31 mouse cellular contexts compared by ENCODE assay signal in the genomic region with DNA sequence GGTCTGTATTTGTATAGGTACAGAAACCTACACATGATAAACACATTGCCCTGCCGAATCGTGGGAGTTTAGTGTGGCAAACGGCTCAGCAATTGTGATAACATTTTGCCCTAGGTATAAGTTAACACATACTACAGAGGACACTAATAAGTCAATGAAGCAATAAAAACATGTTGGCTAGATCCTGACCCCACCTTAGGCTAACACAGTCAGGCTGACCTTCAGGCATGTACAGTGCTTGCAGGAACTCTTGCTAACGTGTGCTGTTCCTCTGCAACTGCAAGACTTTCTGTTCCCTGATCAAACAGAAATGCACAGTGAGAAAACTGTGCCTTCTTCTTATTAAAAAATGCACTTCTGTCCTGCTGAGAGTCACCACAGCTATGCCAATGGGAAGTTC. TPM values are rescaled to one million over a fixed set of nuclear protein-coding genes. Genes with fewer than 3 reads are reported as not detected.
"Had no signal": no experiment of that assay in that cellular context is flagged by ENCODE, and none has a peak within 500 bp of the region (broad histone marks: within the 10 kb centered on the region; RNA-seq: fewer than 3 reads in every experiment).

No protein-coding gene starts in this region.

- H3K4me2 ChIP-seq: kidney, embryonic 15.5 days; limb, embryonic 13.5 days; liver, embryonic 12.5 days; liver, embryonic 15.5 days; lung, embryonic 15.5 days; midbrain, embryonic 13.5 days; neural tube, embryonic 13.5 days had no signal

- H3K4me3 ChIP-seq: kidney, embryonic 15.5 days; limb, embryonic 10.5 days; limb, embryonic 13.5 days; liver, embryonic 12.5 days; liver, embryonic 15.5 days; lung, embryonic 15.5 days; megakaryocyte, embryonic 14.5 days; midbrain, embryonic 10.5 days; midbrain, embryonic 13.5 days; myocyte; neural tube, embryonic 13.5 days had no signal

- H3K9ac ChIP-seq: kidney, embryonic 15.5 days; limb, embryonic 13.5 days; liver, embryonic 12.5 days; liver, embryonic 15.5 days; lung, embryonic 15.5 days; midbrain, embryonic 13.5 days; neural tube, embryonic 13.5 days had no signal

- H3K27me3 ChIP-seq: kidney, embryonic 15.5 days; limb, embryonic 13.5 days; liver, embryonic 12.5 days; liver, embryonic 15.5 days; lung, embryonic 15.5 days; midbrain, embryonic 13.5 days; neural tube, embryonic 13.5 days had no signal

- ATAC-seq: liver, embryonic 12.5 days; midbrain, embryonic 13.5 days; midbrain, embryonic 16.5 days had no signal

- H3K4me1 ChIP-seq: kidney, embryonic 15.5 days; limb, embryonic 10.5 days; limb, embryonic 13.5 days; liver, embryonic 12.5 days; liver, embryonic 15.5 days; lung, embryonic 15.5 days; megakaryocyte, embryonic 14.5 days; midbrain, embryonic 10.5 days; midbrain, embryonic 13.5 days; neural tube, embryonic 13.5 days had no signal

- DNase-seq: kidney, adult 8-10 months; kidney, postnatal 10 days; kidney, postnatal 36 days; liver; lung, adult 18-20 months; lung, postnatal 10 days; lung, postnatal 36 days; retina, postnatal 1 day; right cerebral cortex, postnatal 25 days; thymus, adult 2 months; thymus, postnatal 14 days had no signal

- H3K27ac ChIP-seq: kidney, embryonic 15.5 days; limb, embryonic 10.5 days; limb, embryonic 13.5 days; liver, embryonic 12.5 days; liver, embryonic 15.5 days; lung, embryonic 15.5 days; midbrain, embryonic 10.5 days; midbrain, embryonic 13.5 days; neural tube, embryonic 13.5 days had no signal

- H3K9me3 ChIP-seq: kidney, embryonic 15.5 days; limb, embryonic 10.5 days; limb, embryonic 13.5 days; liver, embryonic 12.5 days; liver, embryonic 15.5 days; lung, embryonic 15.5 days; megakaryocyte, embryonic 14.5 days; midbrain, embryonic 10.5 days; midbrain, embryonic 13.5 days; neural tube, embryonic 13.5 days had no signal

- H3K36me3 ChIP-seq: kidney, embryonic 15.5 days; limb, embryonic 10.5 days; limb, embryonic 13.5 days; liver, embryonic 12.5 days; liver, embryonic 15.5 days; lung, embryonic 15.5 days; midbrain, embryonic 10.5 days; midbrain, embryonic 13.5 days; neural tube, embryonic 13.5 days had no signal

RNA-seq across cellular contexts. Expression of a gene that starts 9.6 kb away (rescaled TPM):
- total RNA-seq: layer of hippocampus, adult 18-20 months; layer of hippocampus, postnatal 14 days; left cerebral cortex, adult 8-10 months; left cerebral cortex, postnatal 14 days; monocyte, adult 5-6 weeks; neutrophil, adult 5-6 weeks had no signal
- polyA plus RNA-seq: kidney, embryonic 15.5 days; limb, embryonic 10.5 days; limb, embryonic 13.5 days; liver, embryonic 12.5 days; liver, embryonic 15.5 days; lung, embryonic 15.5 days; midbrain, embryonic 10.5 days; midbrain, embryonic 13.5 days; myocyte; neural tube, embryonic 13.5 days; spleen, adult 2 months; stomach, embryonic 16.5 days had no signal

RNA-seq across cellular contexts. Expression of a gene that starts 36.6 kb away (rescaled TPM):
- total RNA-seq: layer of hippocampus, adult 18-20 months; layer of hippocampus, postnatal 14 days; left cerebral cortex, postnatal 14 days had no signal
- polyA plus RNA-seq: limb, embryonic 13.5 days; midbrain, embryonic 10.5 days; midbrain, embryonic 16.5 days; myocyte had no signal
